Mouse (Mus musculus) subcutaneous adipose tissue, adult 2 months (tissue): ENCODE results near the gene Shroom3. TPM values are rescaled to one million over a fixed set of nuclear protein-coding genes. Genes with fewer than 3 reads are reported as not detected.

ENCODE experiments used
- polyA plus RNA-seq: library from polyadenylated mRNA; depleted of rRNA; stranded (reverse); fragments of >200 nt; gene quantifications from 2 replicates; pipeline ENCODE4 v1.2.3, GENCODE M21; 2012; ENCODE audit warnings: low replicate concordance; rRNA removed

The Shroom3 gene
- 2.7 and 8.3 TPM in 2 replicates for polyA plus RNA-seq

DNA sequence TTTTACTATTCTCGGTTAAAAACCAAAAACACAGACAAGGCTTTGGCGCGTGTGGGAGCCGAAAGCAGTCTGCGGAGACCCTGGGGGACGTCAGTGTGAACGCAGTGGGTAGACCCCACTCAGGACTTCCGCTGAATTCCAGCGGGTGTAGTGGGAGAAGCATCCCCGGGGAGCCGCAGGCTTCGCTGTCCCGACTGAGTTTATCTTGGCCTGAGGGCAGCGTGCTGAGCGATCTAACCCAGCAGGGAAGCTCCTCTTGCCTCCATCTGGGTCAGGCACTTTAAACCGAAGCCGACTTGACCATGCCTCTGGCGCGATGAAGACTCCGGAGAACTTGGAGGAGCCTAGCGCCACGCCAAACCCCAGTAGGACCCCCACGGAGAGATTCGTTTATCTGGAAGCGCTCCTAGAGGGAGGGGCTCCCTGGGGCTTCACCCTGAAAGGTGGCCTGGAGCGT, at the start of gene Shroom3:
Gene Shroom3, plus strand, starts transcription at position 85 of the 457 bp plus-strand sequence.

DNA sequence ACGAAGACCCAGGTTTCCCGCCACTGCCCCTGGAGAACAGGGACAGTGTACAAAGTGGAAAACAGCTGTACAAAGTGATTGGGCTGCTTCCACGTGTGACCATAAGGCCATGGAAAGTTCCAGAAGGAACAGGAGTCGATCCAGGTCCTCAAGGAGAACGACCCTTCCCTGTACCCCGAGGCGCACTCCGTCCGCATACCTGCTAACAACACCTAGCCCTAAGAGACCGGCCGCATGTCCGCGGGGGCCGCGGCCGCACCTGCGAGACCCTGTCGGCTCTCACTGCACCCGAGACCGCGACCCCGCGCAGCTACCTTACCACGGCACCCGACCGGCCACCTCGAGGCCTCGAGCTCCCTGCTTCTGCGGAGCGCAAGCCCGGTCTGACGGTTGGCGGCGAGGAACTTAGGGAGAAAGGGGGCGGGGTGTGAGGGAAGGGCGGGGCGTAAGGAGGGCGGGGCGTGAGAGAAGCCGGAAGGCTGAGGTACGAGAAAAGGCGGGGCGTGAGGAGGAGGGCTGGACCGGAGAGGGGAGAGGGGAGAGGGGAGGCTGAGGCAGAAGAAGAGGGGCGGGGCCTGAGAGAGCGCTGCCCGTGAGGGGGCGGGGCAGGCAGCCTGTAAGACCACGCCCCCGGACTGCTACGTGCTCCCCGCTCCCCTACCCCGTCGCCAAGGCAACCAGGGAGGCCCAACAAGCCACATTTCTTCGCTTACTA, 8.2 kb upstream of the Shroom3 start, which contains the start of gene Ccdc158:
Gene Ccdc158, minus strand, starts transcription at position 413 of the 715 bp plus-strand sequence.

Other genes with a start within 250 kb of the Shroom3 start
- 21.8 and 36.5 TPM in 2 replicates for gene Nup54, start 248.2 kb upstream of the Shroom3 start, polyA plus RNA-seq
- gene Scarb2, start 176.6 kb upstream of the Shroom3 start, polyA plus RNA-seq, result 32.0 and 36.5 TPM in 2 replicates
- not detected in 2 replicates for gene Fam47e, start 128.4 kb upstream of the Shroom3 start, polyA plus RNA-seq
- 4.0 and 8.9 TPM in 2 replicates for gene Stbd1, start 80.4 kb upstream of the Shroom3 start, polyA plus RNA-seq
- 0.14 TPM in 2 replicates for gene Ccdc158, start 8.2 kb upstream of the Shroom3 start, polyA plus RNA-seq